Mouse (Mus musculus) C2C12 (cell line): Measurements from ENCODE around the gene Sobp. TPM values are rescaled to one million over a fixed set of nuclear protein-coding genes. Genes with fewer than 3 reads are reported as not detected.

Experiments
- H3K27me3 ChIP-seq: one replicate; pipeline ENCODE4 v1.6.1; 2011; ENCODE audit not compliant: control insufficient read depth, insufficient read depth, insufficient read length
- H3K36me3 ChIP-seq: one replicate; pipeline ENCODE4 v1.6.1; 2011; ENCODE audit not compliant: control insufficient read depth, insufficient read depth
- H3K4me3 ChIP-seq: one replicate; pipeline ENCODE4 v1.5.1; 2011; ENCODE audit warnings: mild to moderate bottlenecking, control low read depth; ENCODE audit not compliant: poor library complexity, insufficient read depth, severe bottlenecking
- H3K79me2 ChIP-seq: one replicate; pipeline ENCODE4 v1.6.1; 2011; ENCODE audit not compliant: control insufficient read depth, insufficient read depth
- H3K79me3 ChIP-seq: one replicate; pipeline ENCODE4 v1.6.1; 2011; ENCODE audit warnings: low read depth, control low read depth
- H3ac ChIP-seq: one replicate; pipeline ENCODE3; 2011; ENCODE audit warnings: low read depth; ENCODE audit not compliant: control insufficient read depth, insufficient read length
- CEBPB ChIP-seq: IDR thresholded peaks from one replicate; pipeline ENCODE4 v1.6.1; 2011; ENCODE audit warnings: low read depth, mild to moderate bottlenecking, control low read depth, moderate library complexity
- CTCF ChIP-seq: IDR thresholded peaks from one replicate; pipeline ENCODE4 v1.5.1; 2011; ENCODE audit not compliant: control insufficient read depth, insufficient read depth, insufficient read length
- FOSL1 ChIP-seq: IDR thresholded peaks from one replicate; pipeline ENCODE4 v1.8.0; 2011; ENCODE audit warnings: mild to moderate bottlenecking, low read length; ENCODE audit not compliant: poor library complexity, insufficient read depth, severe bottlenecking
- MAX ChIP-seq: IDR thresholded peaks from one replicate; pipeline ENCODE4 v1.6.1; 2011; ENCODE audit warnings: mild to moderate bottlenecking, control low read depth
- MYOD1 ChIP-seq: IDR thresholded peaks from one replicate; pipeline ENCODE4 v1.6.1; 2011; ENCODE audit warnings: low read depth; ENCODE audit not compliant: control insufficient read depth, insufficient read length
- MYOG ChIP-seq: IDR thresholded peaks from one replicate; pipeline ENCODE4 v1.6.1; 2011; ENCODE audit not compliant: control insufficient read depth, insufficient read length; ENCODE audit errors: extremely low read depth
- USF1 ChIP-seq: IDR thresholded peaks from one replicate; pipeline ENCODE4 v1.6.1; 2011; ENCODE audit warnings: low read depth, mild to moderate bottlenecking, control low read depth, moderate library complexity
- polyA plus RNA-seq: library from polyadenylated mRNA; unstranded; fragments of >200 nt; fragmentation: generic; extraction: Trizol; gene quantifications from one replicate; pipeline ENCODE4 v1.2.1, GENCODE M21; 2012; ENCODE audit warnings: missing spikeins

The Sobp gene
- polyA plus RNA-seq, 1 experiment: 1.2 TPM

GRCm38 (mm10) chr10:43005031-43005430 lies 169.3 kb downstream of the Sobp start:
- Histone ChIP-seq H3ac (no peak overlapping the region), H3K79me2 (no peaks in the 10 kb centered on the region), H3K4me3 (no peak overlapping the region), H3K36me3 (no peaks in the 10 kb centered on the region), H3K79me3 (no peaks in the 10 kb centered on the region), H3K27me3 (no peaks in the 10 kb centered on the region)
- TF ChIP-seq MYOG (no peak), MYOD1 (no peak), FOSL1 (no peak), MAX (no peak), CEBPB (no peak), CTCF (no peak), USF1 (no peak)

GRCm38 (mm10) chr10:43004174-43004734 lies 170.1 kb downstream of the Sobp start:
- no peaks in the 10 kb centered on the region for H3K36me3 ChIP-seq
- H3K79me2 ChIP-seq: no peaks in the 10 kb centered on the region
- H3K79me3 ChIP-seq: no peaks in the 10 kb centered on the region
- H3K27me3 ChIP-seq: no peaks in the 10 kb centered on the region
- TF ChIP-seq CTCF (peak; percentile 5), USF1 (no peak)
- no peak overlapping the region for H3ac ChIP-seq
- H3K4me3 ChIP-seq: no peak overlapping the region

- TF ChIP-seq MYOG (no peak), CTCF (no peak), MYOD1 (no peak), USF1 (no peak), CEBPB (no peak), FOSL1 (no peak), MAX (no peak)
- Histone ChIP-seq H3K79me3 (no peaks in the 10 kb centered on the region), H3K4me3 (no peak overlapping the region), H3ac (no peak overlapping the region), H3K27me3 (no peaks in the 10 kb centered on the region), H3K79me2 (no peaks in the 10 kb centered on the region), H3K36me3 (no peaks in the 10 kb centered on the region)
Measured at GRCm38 (mm10) chr10:43003466-43003757, 170.9 kb downstream of the Sobp start.

GRCm38 (mm10) chr10:43002721-43003465 lies 171.4 kb downstream of the Sobp start:
- no peak overlapping the region for H3K4me3 ChIP-seq
- H3ac ChIP-seq: no peak overlapping the region
- TF ChIP-seq MAX: no peak
- TF ChIP-seq MYOD1: no peak
- no peak for TF ChIP-seq CTCF
- no peak for TF ChIP-seq MYOG
- no peak for TF ChIP-seq CEBPB
- no peak for TF ChIP-seq USF1
- TF ChIP-seq FOSL1: no peak
- H3K27me3 ChIP-seq: no peaks in the 10 kb centered on the region
- no peaks in the 10 kb centered on the region for H3K79me2 ChIP-seq
- H3K79me3 ChIP-seq: no peaks in the 10 kb centered on the region
- no peaks in the 10 kb centered on the region for H3K36me3 ChIP-seq

GRCm38 (mm10) chr10:43002066-43002678 lies 172.2 kb downstream of the Sobp start:
- TF ChIP-seq CEBPB (no peak), MAX (no peak), FOSL1 (no peak), MYOG (no peak), USF1 (no peak), CTCF (no peak), MYOD1 (no peak)
- Histone ChIP-seq H3K79me2 (no peaks in the 10 kb centered on the region), H3K27me3 (no peaks in the 10 kb centered on the region), H3ac (no peak overlapping the region), H3K4me3 (no peak overlapping the region), H3K79me3 (no peaks in the 10 kb centered on the region), H3K36me3 (no peaks in the 10 kb centered on the region)
